ENCODE assay signal across 8 mouse cellular contexts in the genomic region with DNA sequence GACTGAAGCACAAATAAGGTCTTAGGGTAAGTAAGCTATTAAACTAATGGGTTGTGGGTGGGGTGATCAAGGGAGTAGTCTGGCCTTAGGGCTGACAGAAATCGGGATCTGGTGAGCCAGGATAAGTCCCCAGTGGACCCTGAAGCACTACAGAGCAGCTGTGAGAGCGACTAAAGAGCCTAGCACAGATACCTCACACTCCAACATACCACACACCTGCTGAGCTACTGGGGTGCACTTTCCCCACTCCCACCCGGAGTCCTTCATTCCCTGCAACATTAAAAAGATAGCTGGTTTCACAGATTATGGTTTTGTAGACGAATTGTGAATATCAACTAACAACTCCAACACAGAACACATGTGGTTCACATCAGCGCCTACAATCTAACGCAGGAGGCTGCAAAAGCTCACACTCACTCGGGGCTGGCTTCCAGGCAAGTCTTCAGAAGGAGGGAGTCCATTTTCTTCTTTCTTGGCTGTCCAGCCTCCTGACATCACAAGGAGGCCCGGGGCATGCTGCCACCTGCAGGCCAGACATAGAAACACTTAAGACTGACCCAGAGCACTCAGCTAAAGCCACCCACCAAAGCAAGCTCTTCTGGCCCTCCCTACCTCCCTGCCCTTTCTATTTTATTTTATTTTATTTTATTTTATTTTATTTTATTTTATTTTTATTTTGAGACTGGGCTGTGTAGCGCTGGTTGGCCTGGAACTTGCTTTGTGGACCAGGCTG. TPM values are rescaled to one million over a fixed set of nuclear protein-coding genes. Genes with fewer than 3 reads are reported as not detected.
DNase-seq lines count a peak whose midpoint lies in the region; ATAC-seq and TF ChIP-seq lines count a peak whose summit lies in the region.

No protein-coding gene starts in this region.

- H3K27me3 ChIP-seq in E14TG2a.4 (ENCODE audit: insufficient read depth, low read length), result 0 out of 2 replicates have a peak, but pooled peaks cover 5% of the 10 kb centered on the region
- H3K27me3 ChIP-seq in heart, embryonic 14.5 days (ENCODE audit: control insufficient read depth, insufficient read depth, low read length), result no peaks in the 10 kb centered on the region

- peak; percentile 49 for DNase-seq in fibroblast of lung, adult 2 months (ENCODE audit: low read depth)
- peak; percentile 88 for DNase-seq in kidney, postnatal 14 days
- peak; percentile 79 for DNase-seq in lung, adult 2 months
- peak; percentile 61 for DNase-seq in testis, postnatal 14 days (ENCODE audit: low spot score)

- peaks cover 29% of the 10 kb centered on the region for H3K4me1 ChIP-seq in E14TG2a.4 (replicated peaks; ENCODE audit: low read depth, low read length)
- H3K4me1 ChIP-seq in brown adipose tissue, adult 24 weeks (ENCODE audit: control insufficient read depth, insufficient read depth, insufficient read length, low read length), result peaks cover 7% of the 10 kb centered on the region
- H3K4me1 ChIP-seq in heart, embryonic 14.5 days (ENCODE audit: control insufficient read depth in 2 of 2, insufficient read depth in 2 of 2, low read length in 2 of 2), result peaks cover 3 to 9% of the 10 kb centered on the region in 2 experiments; a peak in 2 of 4 replicates
- H3K4me1 ChIP-seq in lung, adult 2 months (ENCODE audit: control insufficient read depth, insufficient read depth, low read length), result peaks cover 39% of the 10 kb centered on the region

- H3K9ac ChIP-seq in heart, embryonic 14.5 days (ENCODE audit: low read length), result peak overlapping the region; percentile 35; the same call in 1 of the 2 replicates

- H3K4me2 ChIP-seq in heart, embryonic 14.5 days (ENCODE audit: low read length), result peak overlapping the region; percentile 30

- ATAC-seq in heart, embryonic 14.5 days (ENCODE audit: insufficient number of reproducible peaks, insufficient read depth, low FRiP score, low read depth), result peak; percentile 59; the same call in 1 of the 2 replicates
- ATAC-seq in neutrophil, adult 5-6 weeks (ENCODE audit: extremely low read depth, insufficient number of reproducible peaks, low FRiP score, poor library complexity, severe bottlenecking), result peak; percentile 81

- WGBS in heart, embryonic 14.5 days, result 26% methylated on average over 9 of the region's 9 CpGs
- WGBS in lung, adult 2 months, result 33% methylated on average over 9 of the region's 9 CpGs

- H3K9me3 ChIP-seq in E14TG2a.4 (ENCODE audit: low read length), result no peaks in the 10 kb centered on the region
- no peaks in the 10 kb centered on the region for H3K9me3 ChIP-seq in heart, embryonic 14.5 days (ENCODE audit: control insufficient read depth, low read length)

- peak overlapping the region; percentile 12 for H3K27ac ChIP-seq in brown adipose tissue, adult 24 weeks (replicated peaks; ENCODE audit: low read depth, low read length)
- no peak overlapping the region for H3K27ac ChIP-seq in heart, embryonic 14.5 days (replicated peaks in 1 of 2; ENCODE audit: control insufficient read depth in 1 of 2, insufficient read depth in 1 of 2, low read depth in 2 of 2, low read length in 2 of 2)

- TF ChIP-seq POLR2A in lung, adult 2 months (IDR thresholded peaks at IDR 0.05; ENCODE audit: borderline replicate concordance, extremely low read depth, low read depth, low read length), result no peak

- peak overlapping the region; percentile 29; the same call in 1 of the 2 replicates for H3K4me3 ChIP-seq in E14TG2a.4 (replicated peaks; ENCODE audit: low read length)
- H3K4me3 ChIP-seq in brown adipose tissue, adult 24 weeks (ENCODE audit: insufficient read depth, low read depth, low read length), result peak overlapping the region; percentile 29
- no peak overlapping the region for H3K4me3 ChIP-seq in heart, embryonic 14.5 days (ENCODE audit: control insufficient read depth in 1 of 2, insufficient read depth in 1 of 2, low read depth in 1 of 2, low read length in 2 of 2)
- no peak overlapping the region for H3K4me3 ChIP-seq in lung, adult 2 months (replicated peaks; ENCODE audit: extremely low read depth, low read depth, low read length)

- no peaks in the 10 kb centered on the region for H3K36me3 ChIP-seq in E14TG2a.4 (ENCODE audit: insufficient read depth, low read length)
- no peaks in the 10 kb centered on the region for H3K36me3 ChIP-seq in heart, embryonic 14.5 days (ENCODE audit: control insufficient read depth, insufficient read depth, low read length)

- TF ChIP-seq CTCF in E14TG2a.4 (conservative IDR thresholded peaks at IDR 0.05; ENCODE audit: low read length), result peak; percentile 55
- peak; percentile 84 for TF ChIP-seq CTCF in lung, adult 2 months (IDR thresholded peaks at IDR 0.05; ENCODE audit: insufficient read depth, low read length)

RNA-seq across cellular contexts. Expression of a gene that starts 9.3 kb away (rescaled TPM):
- 6.5 and 7.8 TPM in 2 replicates for polyA plus RNA-seq in brown adipose tissue, adult 24 weeks (2012; ENCODE audit: insufficient read depth, insufficient read length, missing spikeins)
- 0.30 and 1.0 TPM in 2 replicates for polyA plus RNA-seq in heart, embryonic 14.5 days (2014; fragmentation: Nextera tagmentation; extraction: Ambion mirVana)
- 19.8 and 28.7 TPM in 2 replicates for polyA plus RNA-seq in lung, adult 2 months (2012; rRNA removed)
- total RNA-seq in neutrophil, adult 5-6 weeks (2017), result 10.1 and 12.6 TPM in 2 replicates

RNA-seq across cellular contexts. Expression of a gene that starts 41.7 kb away (rescaled TPM):
- polyA plus RNA-seq in brown adipose tissue, adult 24 weeks (2012; ENCODE audit: insufficient read depth, insufficient read length, missing spikeins), result 22.0 and 24.9 TPM in 2 replicates
- polyA plus RNA-seq in heart, embryonic 14.5 days (2014; fragmentation: Nextera tagmentation; extraction: Ambion mirVana), result 8.4 and 9.1 TPM in 2 replicates
- 22.4 and 23.0 TPM in 2 replicates for polyA plus RNA-seq in lung, adult 2 months (2012; rRNA removed)
- total RNA-seq in neutrophil, adult 5-6 weeks (2017), result 7.7 and 10.0 TPM in 2 replicates

Comparison
In these comparisons a context has a peak if more than half of its experiments do, and no peak if none do; other contexts are left out.
1. H3K4me3 ChIP-seq: peak in E14TG2a.4 (single experiment) and brown adipose tissue, adult 24 weeks (single experiment); none in heart, embryonic 14.5 days (0 of 2) and lung, adult 2 months (single experiment).
2. Peak in every context shown above with its lines, with median percentiles within 50 percentile points of each other: DNase-seq.